Mouse (Mus musculus) heart, adult 2 months (tissue): ENCODE measurements at regions not wholly inside any gene's neighbourhood (a gene's known extent, or its start where the extent isn't known, plus 50 kb on each side); places are given as distances from the start of the nearest gene placed in this dataset.

Source experiments
- CTCF ChIP-seq: fragments of 200-600 bp; IDR thresholded peaks from 2 replicates; pipeline ENCODE4 v1.8.1; 2022; ENCODE audit warnings: antibody characterized with exemption, mild to moderate bottlenecking, moderate library complexity
- EP300 ChIP-seq: fragments of 200-500 bp; IDR thresholded peaks from 2 replicates; pipeline ENCODE4 v1.6.1; 2011; ENCODE audit warnings: low read depth, low read length, control low read depth; ENCODE audit not compliant: insufficient read depth
- POLR2A ChIP-seq: fragments of 200-500 bp; IDR thresholded peaks from 2 replicates; pipeline ENCODE4 v1.6.1; 2011; ENCODE audit warnings: mild to moderate bottlenecking, low read depth, low read length, control low read depth; ENCODE audit not compliant: insufficient read depth

DNA sequence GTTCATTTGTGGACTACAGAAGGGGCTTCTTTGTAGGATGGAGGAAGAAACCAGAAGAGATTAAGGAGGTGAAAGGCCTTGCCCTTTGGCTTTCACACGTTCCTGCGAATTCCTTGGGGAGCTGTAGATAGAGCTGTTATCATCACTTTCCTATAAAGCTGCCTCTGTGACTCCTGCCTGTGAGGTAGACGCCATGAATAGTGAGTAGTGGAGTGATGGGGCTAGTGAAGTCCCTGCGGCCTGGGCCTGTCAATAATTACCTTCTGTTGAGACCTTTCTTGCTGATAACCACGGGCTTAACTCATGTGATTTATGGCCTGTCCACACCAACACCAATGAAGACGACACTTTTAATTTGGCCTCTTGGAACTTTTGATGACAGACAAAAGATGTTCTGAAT lies 146.0 kb upstream of the Ednra start:
- no peak for TF ChIP-seq POLR2A
- no peak for TF ChIP-seq CTCF
- TF ChIP-seq EP300, result no peak
